Mouse (Mus musculus) CD4-positive, CD25-positive, alpha-beta regulatory T cell, adult 2 months (primary cell): ENCODE results near the gene Klrb1f.
"Not testable (repeated sequence)": the region's sequence is repeated elsewhere in the genome, so short reads cannot be mapped to it uniquely, and the experiment has no call there.

ENCODE experiments used
- DNase-seq: peaks from one replicate; pipeline ENCODE4 v3.0.0-alpha.2; 2012; ENCODE audit warnings: low read depth, low spot score

Gene Klrb1f

DNA sequence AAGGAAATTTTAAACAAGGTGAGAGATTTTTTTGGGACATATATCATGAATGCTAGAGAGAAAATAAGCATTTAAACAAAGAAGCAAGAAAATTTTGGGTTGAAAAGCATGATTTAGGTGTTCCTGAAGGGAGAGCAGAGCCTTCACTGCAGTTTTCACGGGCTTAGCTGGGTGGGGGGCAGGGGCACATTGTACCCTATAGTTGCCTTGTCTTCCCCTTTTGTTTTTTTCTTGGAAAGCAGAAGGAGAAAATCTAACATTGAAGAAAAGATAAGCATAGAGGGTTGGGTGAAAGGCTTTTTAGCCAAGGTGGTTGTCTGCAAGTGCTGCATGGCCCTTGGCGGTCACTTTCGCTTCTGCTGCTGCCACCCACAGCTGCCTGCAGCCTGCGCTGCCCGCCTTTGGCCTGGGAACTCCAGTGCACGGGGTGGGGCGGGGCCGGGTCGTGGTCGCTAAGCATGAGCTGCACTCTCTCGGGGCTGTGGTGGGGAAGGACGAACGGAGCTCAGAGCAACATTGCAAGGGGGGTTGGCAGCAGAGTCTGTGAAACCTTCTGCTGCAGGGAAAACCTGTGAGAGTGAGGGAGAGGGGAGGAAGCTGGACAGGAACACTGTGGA lies 3.3 kb downstream of the Klrb1f start:
- DNase-seq: peak; percentile 60

DNA sequence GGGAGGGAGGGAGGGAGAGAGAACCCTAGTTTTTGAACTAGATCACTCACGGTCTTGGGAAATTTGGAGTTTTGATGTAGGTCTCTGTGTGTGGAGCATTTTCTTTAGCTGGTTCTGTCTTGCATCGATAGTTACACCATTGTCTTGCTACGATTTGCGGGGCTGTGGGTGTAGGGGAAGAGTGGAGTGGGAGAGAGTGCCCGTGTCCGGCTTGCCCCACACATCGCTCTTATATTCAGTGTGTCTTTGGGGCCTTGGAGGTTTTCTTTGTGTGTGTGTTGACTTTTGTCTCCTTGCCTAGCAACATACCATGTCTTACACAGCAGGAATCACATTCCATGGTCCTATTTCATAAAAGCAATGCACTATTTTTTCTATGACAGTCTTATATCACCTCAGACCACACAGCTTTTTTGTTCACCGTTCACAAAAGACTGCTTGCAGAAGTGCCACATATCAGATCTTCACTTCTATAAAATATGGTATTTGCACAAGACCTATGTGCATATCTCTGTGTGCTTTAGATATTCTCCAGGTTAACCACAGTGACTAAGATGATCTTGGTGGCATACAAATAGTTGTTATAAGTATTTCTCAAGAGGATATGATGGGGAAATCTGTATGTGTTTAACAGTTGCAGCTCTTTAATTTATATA lies 4.0 kb downstream of the Klrb1f start:
- DNase-seq: no peak

DNA sequence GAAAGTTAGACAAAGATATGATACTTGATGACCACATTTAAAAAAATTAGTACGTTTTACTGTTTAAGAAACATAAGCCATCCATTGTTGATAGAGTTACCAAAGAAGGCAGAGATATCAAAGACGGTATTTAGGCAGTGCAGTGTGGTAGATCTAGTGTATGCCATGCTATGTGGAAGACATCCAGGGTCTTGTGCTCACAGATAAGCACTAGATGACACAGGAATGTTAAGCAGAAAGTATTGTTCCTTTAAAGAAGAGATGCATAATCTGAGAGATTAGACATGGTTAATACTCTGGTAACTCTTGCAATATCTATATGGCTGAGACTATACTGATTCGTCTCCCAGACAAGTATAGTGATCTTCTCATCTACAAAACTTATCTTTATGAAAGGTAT lies 5.4 kb downstream of the Klrb1f start:
- DNase-seq: no peak

DNA sequence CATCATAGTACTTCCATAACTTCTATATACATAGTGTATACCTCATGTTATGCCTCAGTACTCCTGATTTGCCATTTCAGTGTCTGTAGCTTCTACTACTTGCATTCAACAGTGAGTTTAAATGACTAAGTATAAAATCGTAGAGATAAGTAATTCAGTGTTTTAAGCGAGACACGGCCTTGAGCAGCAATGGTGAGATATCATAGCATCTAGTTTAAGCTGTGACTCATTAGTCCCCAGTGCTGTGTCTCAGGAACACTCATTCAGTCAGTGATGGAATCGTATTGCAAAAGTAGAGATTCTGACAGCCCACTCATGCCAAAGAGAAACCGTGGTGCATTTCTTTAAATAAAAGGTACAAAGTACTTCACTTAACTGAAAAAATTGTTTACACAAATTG lies 6.0 kb downstream of the Klrb1f start:
- DNase-seq: no peak

DNA sequence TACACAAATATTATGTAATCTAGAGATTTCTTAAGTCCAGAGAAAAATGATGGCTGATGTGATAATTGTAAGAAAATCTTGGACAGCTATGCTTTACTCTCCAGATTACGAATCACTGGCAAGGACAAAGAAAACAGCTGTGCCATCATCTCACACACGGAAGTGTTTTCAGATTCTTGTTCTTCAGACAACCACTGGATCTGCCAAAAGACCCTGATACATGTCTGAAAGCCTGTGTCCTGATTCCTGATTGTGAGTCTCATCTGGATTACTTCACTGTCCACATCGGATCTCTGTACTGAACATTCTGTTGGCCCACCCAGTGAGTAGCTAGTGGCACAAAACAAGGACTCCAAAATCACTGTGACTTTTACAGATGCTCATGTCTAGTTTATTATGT lies 10.5 kb downstream of the Klrb1f start:
- no peak for DNase-seq

DNA sequence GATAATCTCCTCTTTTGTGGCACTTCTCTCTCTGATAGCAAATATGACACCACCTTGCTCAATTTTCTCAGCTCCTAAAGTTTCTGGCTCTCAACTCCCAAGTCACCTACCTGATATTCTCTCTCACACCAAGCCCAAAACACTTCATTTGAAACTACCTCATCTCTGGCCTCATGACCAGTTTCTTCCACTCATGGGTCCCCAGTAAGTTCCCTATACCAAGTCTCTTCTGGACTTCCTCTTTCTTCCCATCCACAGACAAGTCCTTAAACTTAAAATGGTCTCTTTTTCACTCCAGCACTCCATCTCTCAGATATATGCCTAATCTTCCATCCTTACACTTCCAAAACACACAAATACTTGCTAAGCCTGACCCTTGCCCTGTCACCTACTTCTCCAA lies 12.3 kb downstream of the Klrb1f start:
- DNase-seq: no peak

DNA sequence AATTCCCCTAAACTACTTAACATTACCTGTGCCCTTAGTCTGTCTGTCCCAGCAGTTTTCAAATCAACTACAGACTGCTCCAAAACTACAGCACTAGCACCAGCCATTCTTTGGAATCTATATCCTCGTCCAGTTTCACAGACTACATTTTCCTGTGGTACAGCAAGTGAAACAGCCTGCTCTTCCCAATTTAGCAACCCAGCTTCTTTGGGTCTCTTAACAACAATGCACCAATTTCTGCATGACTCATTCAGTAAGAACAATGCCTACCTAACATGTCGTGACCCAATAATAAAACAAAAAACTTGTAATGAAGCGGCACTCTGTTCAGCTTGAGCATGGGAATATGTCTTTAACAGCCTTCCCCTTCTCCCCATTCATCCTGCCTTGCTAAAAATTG lies 19.7 kb downstream of the Klrb1f start:
- DNase-seq: no peak

DNA sequence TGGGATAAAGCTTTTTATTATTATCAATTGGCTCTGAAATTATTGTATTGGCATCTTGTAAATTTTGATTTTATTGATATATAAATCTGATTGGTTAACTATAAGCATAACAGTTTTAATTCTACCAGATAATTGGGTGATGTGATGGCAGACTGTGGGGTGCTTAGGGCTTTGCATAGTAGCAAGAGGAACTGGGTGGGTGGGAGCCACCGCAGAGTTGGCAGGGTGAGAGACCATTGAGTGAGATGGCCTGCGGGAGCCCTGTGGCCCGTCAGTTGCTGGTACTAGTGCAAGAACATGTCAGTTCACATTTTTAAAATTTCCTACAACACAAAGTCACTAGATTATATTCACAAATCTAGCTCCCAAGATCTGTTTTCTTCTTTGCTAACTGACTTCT lies 20.2 kb downstream of the Klrb1f start:
- DNase-seq: no peak

DNA sequence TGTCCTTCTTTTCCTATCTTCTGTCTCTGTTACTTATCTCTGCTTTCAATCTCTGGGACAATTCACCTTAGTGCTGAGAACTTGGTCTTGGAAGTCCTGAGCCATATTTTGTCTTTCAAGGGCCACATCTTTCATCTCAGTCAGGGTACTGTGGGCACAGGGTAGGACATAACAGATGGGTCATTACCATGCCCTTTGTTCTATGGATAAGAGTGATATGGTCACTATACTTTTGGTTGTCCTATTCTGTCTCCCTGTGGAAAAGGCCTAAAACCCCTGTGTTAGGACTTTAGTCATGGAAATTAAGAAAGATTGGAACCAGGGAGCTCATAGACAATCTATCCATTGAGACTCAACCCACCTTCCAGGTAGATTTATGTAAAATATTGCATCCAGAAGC lies 20.8 kb downstream of the Klrb1f start:
- no peak for DNase-seq

DNA sequence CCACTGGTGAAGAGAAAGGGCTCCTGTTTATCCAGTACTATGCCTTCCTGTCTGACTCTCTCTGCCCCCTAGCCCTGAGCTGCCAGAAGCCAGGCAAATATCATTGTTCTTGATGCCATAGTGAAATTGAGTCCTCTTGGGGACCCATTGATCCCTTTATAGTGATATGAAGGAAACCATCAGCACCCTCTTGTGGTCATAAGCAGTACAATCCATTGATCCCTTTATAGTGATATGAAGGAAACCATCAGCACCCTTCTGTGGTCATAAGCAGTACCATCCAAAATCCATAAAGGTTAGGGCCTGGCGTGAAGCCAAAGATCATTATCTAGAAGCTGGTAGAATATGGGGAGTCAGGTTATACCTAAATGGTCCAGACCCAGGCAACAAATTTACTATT lies 21.3 kb downstream of the Klrb1f start:
- DNase-seq: peak; percentile 83

DNA sequence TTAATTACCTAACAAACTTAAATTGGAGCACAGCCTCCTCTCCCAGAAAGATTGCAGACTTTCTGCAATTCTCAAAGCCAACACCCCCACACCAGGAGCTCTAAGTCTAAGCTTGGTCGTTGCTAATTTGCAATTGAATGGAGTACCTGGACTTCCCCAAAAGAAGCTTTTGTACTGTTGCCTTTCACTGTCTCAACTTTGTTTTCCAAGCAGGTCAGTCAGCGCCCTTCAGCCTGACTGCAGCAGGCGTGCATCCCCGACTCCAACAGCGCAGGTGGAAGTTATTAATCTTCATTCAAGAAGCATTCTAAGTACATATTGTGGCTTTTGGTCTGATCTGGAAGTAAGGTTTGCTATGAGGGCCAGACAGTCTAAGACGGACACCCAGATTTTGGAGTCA lies 39.4 kb downstream of the Klrb1f start:
- DNase-seq: no peak

DNA sequence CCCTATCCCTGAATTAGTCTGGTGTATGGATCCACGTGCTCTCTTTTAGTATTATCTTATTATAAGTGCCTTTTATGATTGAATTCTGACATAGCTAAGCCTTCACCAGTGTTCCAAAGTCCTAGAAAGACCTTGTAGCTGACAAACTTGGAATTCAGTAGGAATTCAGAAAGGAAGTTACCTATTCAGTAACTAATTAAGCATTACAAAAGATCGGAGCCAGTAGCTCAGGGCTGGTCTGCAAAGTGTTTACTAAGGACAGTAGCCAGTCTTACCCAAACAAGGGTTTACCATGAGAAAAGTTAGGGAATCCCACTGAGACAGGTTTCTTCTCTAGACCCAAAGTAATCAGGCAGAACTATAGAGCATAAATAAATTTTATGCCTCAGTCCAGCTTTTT lies 40.3 kb downstream of the Klrb1f start:
- DNase-seq: not testable (repeated sequence)

DNA sequence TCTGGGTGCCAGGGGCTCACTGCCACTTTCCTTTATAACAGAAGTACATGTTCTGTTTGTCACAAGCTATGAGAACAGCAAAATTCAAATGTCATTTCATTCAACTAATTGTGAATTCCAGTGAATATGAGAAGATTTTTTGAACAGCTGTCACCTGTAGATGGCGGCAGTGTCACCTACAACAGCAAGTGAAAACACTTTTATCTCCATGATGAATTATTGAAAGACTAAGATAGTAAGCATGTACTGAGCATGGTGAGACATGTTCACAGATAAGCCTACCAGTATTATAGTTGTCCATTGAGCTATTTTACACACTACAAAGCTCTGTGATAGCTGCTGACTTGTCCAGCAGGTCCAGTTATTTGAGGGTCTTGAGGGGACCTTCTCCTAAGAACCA lies 42.5 kb downstream of the Klrb1f start:
- peak; percentile 81 for DNase-seq

DNA sequence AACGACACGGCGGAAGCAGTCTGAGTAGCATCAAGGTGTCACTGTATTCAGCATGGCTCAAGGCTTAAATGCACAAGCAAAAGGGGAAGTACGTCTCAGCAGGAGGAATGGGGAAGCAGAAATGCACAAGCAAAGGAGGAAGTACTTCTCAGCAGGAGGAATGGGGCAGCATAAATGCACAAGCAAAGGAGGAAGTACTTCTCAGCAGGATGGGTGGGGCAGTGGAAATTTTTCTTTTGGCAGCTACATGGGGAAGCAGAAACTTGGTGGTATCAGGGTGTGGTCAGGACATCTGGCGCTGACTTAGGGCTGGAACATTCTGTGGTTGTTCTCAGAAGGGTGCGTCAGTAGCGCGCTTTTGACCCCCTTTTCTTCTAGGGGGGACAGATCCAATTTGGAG lies 42.9 kb downstream of the Klrb1f start:
- not testable (repeated sequence) for DNase-seq

DNA sequence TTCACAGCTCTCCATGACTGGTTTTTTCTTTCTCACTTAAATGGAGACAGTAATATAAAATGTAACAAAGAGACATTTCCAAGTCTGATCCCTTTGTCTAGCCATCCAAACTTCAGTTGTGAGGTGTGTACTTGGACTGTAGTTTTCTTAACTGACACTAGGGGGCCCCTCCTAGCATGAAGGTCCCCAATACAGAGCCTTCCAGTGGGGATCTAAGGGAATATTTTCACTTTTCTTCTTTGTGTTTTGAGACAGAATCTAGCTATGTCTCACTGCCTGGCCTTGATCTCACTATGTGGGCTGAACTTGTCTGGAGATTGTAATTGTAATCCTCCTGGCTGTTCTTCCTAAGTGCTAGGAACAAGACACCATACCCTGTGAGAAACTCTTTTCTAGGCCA lies 49.5 kb downstream of the Klrb1f start:
- DNase-seq: peak; percentile 69

DNA sequence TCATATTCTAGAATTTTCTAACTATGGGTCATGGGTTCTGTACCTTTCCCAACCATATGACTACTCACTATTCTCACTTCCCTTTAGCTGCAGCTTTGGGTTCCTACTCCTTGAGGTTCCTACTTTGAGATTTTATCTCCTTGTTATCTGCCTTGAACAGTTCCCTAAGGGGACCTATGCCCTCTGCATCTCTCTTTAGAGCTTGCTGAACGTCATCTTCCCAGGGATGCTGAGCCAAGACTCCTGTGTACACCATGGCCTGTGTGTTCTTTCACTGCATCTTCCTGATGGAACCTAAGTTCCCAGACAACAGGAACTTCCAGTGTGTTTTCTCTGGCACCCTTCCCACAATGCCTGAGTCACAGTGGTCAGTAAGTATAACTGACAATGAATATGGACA lies 52.2 kb downstream of the Klrb1f start:
- no peak for DNase-seq

DNA sequence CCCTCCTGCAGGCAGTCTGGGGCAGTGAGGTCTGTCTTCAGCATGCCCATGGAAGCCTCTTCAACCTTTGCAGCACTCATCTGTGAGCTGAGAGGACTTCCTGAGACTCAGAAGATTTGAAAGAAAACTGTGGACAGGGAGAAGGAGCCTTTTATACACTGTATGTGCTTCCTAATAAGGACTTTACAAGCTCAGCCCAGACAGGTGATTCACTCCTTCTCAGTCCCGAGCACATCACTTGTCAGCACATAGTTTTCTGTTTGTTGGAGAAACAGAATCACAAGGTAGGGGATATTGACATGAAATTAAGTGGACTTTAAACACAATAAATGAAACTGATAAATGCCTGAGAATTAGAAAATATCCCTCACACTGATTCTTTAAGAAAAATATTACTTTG lies 55.1 kb downstream of the Klrb1f start, which contains the start of gene Clec2e:
Clec2e (minus strand) TSS at position 120 of the 400 bp plus-strand sequence.
- not testable (repeated sequence) for DNase-seq

DNA sequence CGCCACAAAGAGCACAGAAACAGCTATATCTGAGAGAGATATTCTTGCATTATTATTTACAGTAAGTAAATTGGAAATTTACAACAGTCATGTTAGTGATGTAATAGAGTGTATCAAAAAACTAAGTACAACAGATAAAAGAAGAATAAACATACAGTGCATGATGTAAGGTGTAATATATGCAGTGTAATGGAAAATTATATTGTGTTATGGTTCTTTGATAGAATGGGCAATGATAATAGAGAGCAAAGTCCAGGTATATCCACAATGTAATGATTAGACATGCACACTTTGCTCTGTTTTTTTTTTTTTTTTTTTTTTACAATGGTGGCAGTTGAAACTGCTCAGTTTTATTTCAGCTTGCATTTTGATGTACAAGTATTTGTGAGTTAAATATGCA lies 55.9 kb downstream of the Klrb1f start:
- no peak for DNase-seq

DNA sequence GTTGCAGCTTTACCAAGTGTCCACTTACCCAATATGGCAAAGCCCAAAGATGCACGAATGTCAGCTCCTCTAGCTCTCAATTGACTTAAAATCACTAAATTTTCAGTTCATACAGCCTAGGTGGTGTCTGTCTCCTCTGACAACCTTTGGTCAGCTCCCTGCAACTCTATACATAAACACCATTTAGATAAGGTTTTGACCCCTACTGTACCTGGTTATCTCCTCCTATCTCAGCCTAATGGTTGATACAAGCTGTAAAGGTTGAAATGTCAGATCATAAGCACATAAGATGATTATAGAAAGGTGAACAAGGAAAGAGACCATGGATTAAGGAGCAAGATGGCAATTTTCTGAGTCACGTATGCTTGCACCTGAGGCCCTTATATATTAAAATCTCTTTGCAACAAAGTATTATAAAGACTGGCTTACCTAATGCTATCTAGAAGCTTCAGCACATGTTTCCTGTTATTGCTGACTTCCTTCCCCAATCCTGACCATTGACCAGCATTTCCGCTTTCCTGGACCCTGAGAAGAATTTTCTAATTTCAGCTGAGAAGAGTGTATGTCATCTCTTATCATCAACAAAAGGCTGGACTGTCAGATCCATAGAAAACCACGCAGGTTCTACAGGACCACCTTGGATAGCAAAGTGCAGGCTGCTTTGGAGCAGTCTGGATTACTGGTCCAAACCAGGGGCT lies 57.3 kb downstream of the Klrb1f start:
- DNase-seq: no peak
